Mouse (Mus musculus) CD4-positive, CD25-positive, alpha-beta regulatory T cell, adult 2 months (primary cell): Measurements from ENCODE around the gene Ctsa.
"Not testable (repeated sequence)": the region's sequence is repeated elsewhere in the genome, so short reads cannot be mapped to it uniquely, and the experiment has no call there.

Experiments
- DNase-seq: peaks from one replicate; pipeline ENCODE4 v3.0.0-alpha.2; 2012; ENCODE audit warnings: low read depth, low spot score

Gene Ctsa

GRCm38 (mm10) chr2:164877376-164878215 lies 44.9 kb downstream of the Ctsa start:
- DNase-seq, result not testable (repeated sequence)

GRCm38 (mm10) chr2:164878509-164879227 lies 46.0 kb downstream of the Ctsa start:
- peak; percentile 68 for DNase-seq

GRCm38 (mm10) chr2:164879228-164879567 lies 46.5 kb downstream of the Ctsa start, which contains the start of gene Pcif1:
Pcif1 (plus strand) TSS chr2:164879304.
- peak; percentile 96 for DNase-seq

GRCm38 (mm10) chr2:164879568-164880277 lies 47.0 kb downstream of the Ctsa start:
- peak; percentile 98 for DNase-seq

GRCm38 (mm10) chr2:164882619-164883018 lies 49.9 kb downstream of the Ctsa start:
- DNase-seq, result no peak

GRCm38 (mm10) chr2:164885788-164886187 lies 53.1 kb downstream of the Ctsa start:
- no peak for DNase-seq

GRCm38 (mm10) chr2:164886617-164887016 lies 53.9 kb downstream of the Ctsa start:
- no peak for DNase-seq

GRCm38 (mm10) chr2:164888996-164889395 lies 56.3 kb downstream of the Ctsa start:
- no peak for DNase-seq

- no peak for DNase-seq
Measured at GRCm38 (mm10) chr2:164889960-164890359, 57.3 kb downstream of the Ctsa start.
